In the genomic region with DNA sequence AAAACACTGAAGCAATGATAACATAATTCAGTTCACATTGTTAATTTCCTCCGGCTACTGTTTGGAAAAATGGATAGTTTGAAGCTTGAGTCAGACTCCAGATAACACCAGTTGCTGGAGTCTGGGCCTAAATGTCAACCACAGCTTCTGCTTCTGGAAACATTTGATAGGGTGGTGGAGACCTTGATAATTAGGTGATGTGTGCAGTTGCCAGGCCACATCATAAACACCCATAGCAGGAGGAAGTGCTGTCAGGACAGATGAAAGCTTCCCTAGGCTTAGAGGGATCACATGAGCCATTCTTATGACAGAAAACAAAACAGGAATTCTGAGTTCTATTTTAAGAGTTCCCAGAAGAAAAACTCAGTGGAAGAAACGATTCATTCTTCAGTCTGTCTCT, we compare ENCODE assay signal across 29 mouse cellular contexts.
DNase-seq lines count a peak whose midpoint lies in the region; ATAC-seq and TF ChIP-seq lines count a peak whose summit lies in the region.
"Had no signal": no experiment of that assay in that cellular context is flagged by ENCODE, and none has a peak within 500 bp of the region (broad histone marks: within the 10 kb centered on the region; RNA-seq: fewer than 3 reads in every experiment).

No protein-coding gene starts in this region.

- no peak overlapping the region for H3K4me3 ChIP-seq in embryonic facial prominence, embryonic 14.5 days (ENCODE audit: low read depth, low read length)
- no peak overlapping the region for H3K4me3 ChIP-seq in embryonic facial prominence, embryonic 10.5 days
- no peak overlapping the region for H3K4me3 ChIP-seq in kidney, postnatal 0 days (replicated peaks; ENCODE audit: low read depth, low read length)
- no peak overlapping the region for H3K4me3 ChIP-seq in kidney, adult 2 months (ENCODE audit: insufficient read depth, low read depth, low read length)
- H3K4me3 ChIP-seq in heart, embryonic 12.5 days = no peak overlapping the region
- no peak overlapping the region for H3K4me3 ChIP-seq in liver, postnatal 0 days (ENCODE audit: low read depth, low read length)
- H3K4me3 ChIP-seq: embryonic facial prominence, embryonic 15.5 days; forebrain, embryonic 12.5 days; hindbrain, embryonic 12.5 days; lung, embryonic 15.5 days; midbrain, embryonic 13.5 days; neural tube, embryonic 13.5 days had no signal

- H3K4me1 ChIP-seq in embryonic facial prominence, embryonic 14.5 days (ENCODE audit: control insufficient read depth, insufficient read depth, low read length) = no peaks in the 10 kb centered on the region
- H3K4me1 ChIP-seq in embryonic facial prominence, embryonic 10.5 days = no peaks in the 10 kb centered on the region
- no peaks in the 10 kb centered on the region for H3K4me1 ChIP-seq in kidney, postnatal 0 days (replicated peaks; ENCODE audit: insufficient read depth, low read length)
- H3K4me1 ChIP-seq in kidney, adult 2 months (ENCODE audit: control insufficient read depth, insufficient read depth, low read length) = no peaks in the 10 kb centered on the region
- peaks cover 2% of the 10 kb centered on the region; the same call in 1 of the 2 replicates for H3K4me1 ChIP-seq in heart, embryonic 12.5 days (replicated peaks)
- no peaks in the 10 kb centered on the region for H3K4me1 ChIP-seq in liver, postnatal 0 days (ENCODE audit: insufficient read depth)
- H3K4me1 ChIP-seq: embryonic facial prominence, embryonic 15.5 days; forebrain, embryonic 12.5 days; hindbrain, embryonic 12.5 days; lung, embryonic 15.5 days; midbrain, embryonic 13.5 days; neural tube, embryonic 13.5 days had no signal

- no peaks in the 10 kb centered on the region for H3K9me3 ChIP-seq in embryonic facial prominence, embryonic 14.5 days (ENCODE audit: control insufficient read depth, low read length)
- no peaks in the 10 kb centered on the region for H3K9me3 ChIP-seq in embryonic facial prominence, embryonic 10.5 days
- H3K9me3 ChIP-seq in kidney, postnatal 0 days (replicated peaks; ENCODE audit: low read length) = no peaks in the 10 kb centered on the region
- no peaks in the 10 kb centered on the region for H3K9me3 ChIP-seq in heart, embryonic 12.5 days (replicated peaks)
- no peaks in the 10 kb centered on the region for H3K9me3 ChIP-seq in liver, postnatal 0 days (ENCODE audit: low read length)
- H3K9me3 ChIP-seq: embryonic facial prominence, embryonic 15.5 days; forebrain, embryonic 12.5 days; hindbrain, embryonic 12.5 days; lung, embryonic 15.5 days; midbrain, embryonic 13.5 days; neural tube, embryonic 13.5 days had no signal

- no peaks in the 10 kb centered on the region for H3K27me3 ChIP-seq in embryonic facial prominence, embryonic 14.5 days (replicated peaks; ENCODE audit: control insufficient read depth, insufficient read depth, low read length)
- H3K27me3 ChIP-seq in embryonic facial prominence, embryonic 10.5 days (replicated peaks; ENCODE audit: low read depth, poor library complexity, severe bottlenecking) = no peaks in the 10 kb centered on the region
- no peaks in the 10 kb centered on the region for H3K27me3 ChIP-seq in kidney, postnatal 0 days (ENCODE audit: insufficient read depth, low read length)
- H3K27me3 ChIP-seq in kidney, adult 2 months (replicated peaks; ENCODE audit: control insufficient read depth, insufficient read depth, low read length) = no peaks in the 10 kb centered on the region
- H3K27me3 ChIP-seq in heart, embryonic 12.5 days (replicated peaks) = no peaks in the 10 kb centered on the region
- no peaks in the 10 kb centered on the region for H3K27me3 ChIP-seq in liver, postnatal 0 days (ENCODE audit: insufficient read depth, low read length)
- H3K27me3 ChIP-seq: CH12.LX; embryonic facial prominence, embryonic 15.5 days; forebrain, embryonic 12.5 days; hindbrain, embryonic 12.5 days; lung, embryonic 15.5 days; midbrain, embryonic 13.5 days; neural tube, embryonic 13.5 days; Patski had no signal

- H3K27ac ChIP-seq in embryonic facial prominence, embryonic 14.5 days (replicated peaks; ENCODE audit: low read depth, low read length) = no peak overlapping the region
- H3K27ac ChIP-seq in embryonic facial prominence, embryonic 10.5 days (replicated peaks) = no peak overlapping the region
- no peak overlapping the region for H3K27ac ChIP-seq in kidney, postnatal 0 days
- no peak overlapping the region for H3K27ac ChIP-seq in kidney, adult 2 months (ENCODE audit: insufficient read depth, low read depth, low read length)
- H3K27ac ChIP-seq in heart, embryonic 12.5 days (ENCODE audit: poor library complexity, severe bottlenecking) = no peak overlapping the region
- H3K27ac ChIP-seq in liver, postnatal 0 days (ENCODE audit: low read depth) = no peak overlapping the region
- H3K27ac ChIP-seq: embryonic facial prominence, embryonic 15.5 days; forebrain, embryonic 12.5 days; hindbrain, embryonic 12.5 days; hindbrain, postnatal 0 days; liver, embryonic 14.5 days; lung, embryonic 15.5 days; macrophage; midbrain, embryonic 13.5 days; neural tube, embryonic 13.5 days had no signal

- no peaks in the 10 kb centered on the region for H3K36me3 ChIP-seq in embryonic facial prominence, embryonic 14.5 days (ENCODE audit: control insufficient read depth, insufficient read depth, low read length)
- no peaks in the 10 kb centered on the region for H3K36me3 ChIP-seq in embryonic facial prominence, embryonic 10.5 days (replicated peaks)
- no peaks in the 10 kb centered on the region for H3K36me3 ChIP-seq in kidney, postnatal 0 days (ENCODE audit: insufficient read depth, low read length)
- H3K36me3 ChIP-seq in kidney, adult 2 months (ENCODE audit: control insufficient read depth, insufficient read depth, low read length) = no peaks in the 10 kb centered on the region
- no peaks in the 10 kb centered on the region for H3K36me3 ChIP-seq in heart, embryonic 12.5 days
- H3K36me3 ChIP-seq in liver, postnatal 0 days (replicated peaks; ENCODE audit: insufficient read depth, low read length) = no peaks in the 10 kb centered on the region
- H3K36me3 ChIP-seq: embryonic facial prominence, embryonic 15.5 days; forebrain, embryonic 12.5 days; hindbrain, embryonic 12.5 days; lung, embryonic 15.5 days; midbrain, embryonic 13.5 days; neural tube, embryonic 13.5 days had no signal

- peak; percentile 4 for DNase-seq in embryonic facial prominence, embryonic 14.5 days (ENCODE audit: low spot score)
- DNase-seq in embryonic facial prominence, embryonic 10.5 days (ENCODE audit: low spot score) = no peak
- peak; percentile 1 for DNase-seq in kidney, postnatal 0 days (ENCODE audit: low spot score)
- no peak for DNase-seq in kidney, adult 2 months
- peak; percentile 10 to 26 for DNase-seq in heart, postnatal 10 days
- DNase-seq in spleen, adult 18-20 months = no peak
- no peak for DNase-seq in liver, postnatal 0 days
- DNase-seq: adrenal gland, postnatal 25 days; cerebellum, adult 11-12 months; cerebellum, postnatal 10 days; gastrocnemius, postnatal 10 days; kidney, adult 9 months; kidney, postnatal 14 days; layer of hippocampus, adult 9-11 months; liver; thymus, postnatal 4 days had no signal

- no peak overlapping the region for H3K4me2 ChIP-seq in embryonic facial prominence, embryonic 14.5 days (ENCODE audit: low read depth, low read length)
- H3K4me2 ChIP-seq in kidney, postnatal 0 days (ENCODE audit: low read length) = no peak overlapping the region
- no peak overlapping the region for H3K4me2 ChIP-seq in heart, embryonic 12.5 days
- H3K4me2 ChIP-seq in liver, postnatal 0 days (ENCODE audit: low read depth, low read length) = no peak overlapping the region
- H3K4me2 ChIP-seq: embryonic facial prominence, embryonic 15.5 days; forebrain, embryonic 12.5 days; hindbrain, embryonic 12.5 days; lung, embryonic 15.5 days; midbrain, embryonic 13.5 days; neural tube, embryonic 13.5 days had no signal

- H3K9ac ChIP-seq in embryonic facial prominence, embryonic 14.5 days (ENCODE audit: low read depth, low read length) = no peak overlapping the region
- no peak overlapping the region for H3K9ac ChIP-seq in kidney, postnatal 0 days (ENCODE audit: low read depth, low read length)
- no peak overlapping the region for H3K9ac ChIP-seq in heart, embryonic 12.5 days
- no peak overlapping the region for H3K9ac ChIP-seq in liver, postnatal 0 days (replicated peaks)
- H3K9ac ChIP-seq: embryonic facial prominence, embryonic 15.5 days; forebrain, embryonic 12.5 days; hindbrain, embryonic 12.5 days; liver, embryonic 14.5 days; lung, embryonic 15.5 days; midbrain, embryonic 13.5 days; neural tube, embryonic 13.5 days had no signal

- TF ChIP-seq CTCF in kidney, postnatal 0 days (IDR thresholded peaks at IDR 0.05; ENCODE audit: low read depth) = no peak
- no peak for TF ChIP-seq CTCF in kidney, adult 2 months (conservative IDR thresholded peaks at IDR 0.05; ENCODE audit: insufficient read depth, insufficient read length, low read depth, low read length)
- TF ChIP-seq CTCF in liver, postnatal 0 days (IDR thresholded peaks at IDR 0.05; ENCODE audit: low read depth) = no peak

- no peak for ATAC-seq in embryonic facial prominence, embryonic 14.5 days (ENCODE audit: low read depth)
- no peak for ATAC-seq in kidney, postnatal 0 days (replicated peaks; ENCODE audit: low FRiP score, low read depth)
- ATAC-seq in heart, embryonic 12.5 days (ENCODE audit: insufficient number of reproducible peaks, low FRiP score) = peak; percentile 82; the same call in 1 of the 2 replicates
- no peak for ATAC-seq in liver, postnatal 0 days
- ATAC-seq: hindbrain, postnatal 0 days; intestine, embryonic 16.5 days; midbrain, embryonic 13.5 days; Patski had no signal

- 61% methylated on average over 2 of the region's 2 CpGs for WGBS in embryonic facial prominence, embryonic 14.5 days
- 74% methylated on average over 2 of the region's 2 CpGs for whole genome bisulfite sequencing in embryonic facial prominence, embryonic 10.5 days
- 67% methylated on average over 2 of the region's 2 CpGs for WGBS in kidney, postnatal 0 days
- 49% methylated on average over 2 of the region's 2 CpGs for WGBS in kidney, adult 2 months
- 17% methylated on average over 2 of the region's 2 CpGs for WGBS in heart, embryonic 12.5 days
- 32% methylated on average over 2 of the region's 2 CpGs for WGBS in liver, postnatal 0 days (ENCODE audit: insufficient replicate concordance)

- intact Hi-C loops in heart, postnatal 10 days (cut with DNase I) = no loop called here

- TF ChIP-seq EP300 in liver, postnatal 0 days (IDR thresholded peaks at IDR 0.05; ENCODE audit: low read depth) = no peak

- no peak for TF ChIP-seq POLR2A in kidney, adult 2 months (IDR thresholded peaks at IDR 0.05; ENCODE audit: low read depth, low read length)

Comparison
In these comparisons a context has a peak if more than half of its experiments do, and no peak if none do; other contexts are left out.
1. DNase-seq: peak in embryonic facial prominence, embryonic 14.5 days (single experiment), kidney, postnatal 0 days (single experiment) and heart, postnatal 10 days (2 of 2); none in embryonic facial prominence, embryonic 10.5 days (single experiment), kidney, adult 2 months (single experiment), spleen, adult 18-20 months (0 of 2) and liver, postnatal 0 days (single experiment).